Mouse (Mus musculus) mesoderm, embryonic 11.5 days (tissue): ENCODE measurements around the gene Gpr84.

ENCODE experiments used
- DNase-seq: peaks from one replicate; pipeline ENCODE4 v3.0.0-alpha.2; 2012; ENCODE audit warnings: low read depth, low spot score

Gene Gpr84

DNA sequence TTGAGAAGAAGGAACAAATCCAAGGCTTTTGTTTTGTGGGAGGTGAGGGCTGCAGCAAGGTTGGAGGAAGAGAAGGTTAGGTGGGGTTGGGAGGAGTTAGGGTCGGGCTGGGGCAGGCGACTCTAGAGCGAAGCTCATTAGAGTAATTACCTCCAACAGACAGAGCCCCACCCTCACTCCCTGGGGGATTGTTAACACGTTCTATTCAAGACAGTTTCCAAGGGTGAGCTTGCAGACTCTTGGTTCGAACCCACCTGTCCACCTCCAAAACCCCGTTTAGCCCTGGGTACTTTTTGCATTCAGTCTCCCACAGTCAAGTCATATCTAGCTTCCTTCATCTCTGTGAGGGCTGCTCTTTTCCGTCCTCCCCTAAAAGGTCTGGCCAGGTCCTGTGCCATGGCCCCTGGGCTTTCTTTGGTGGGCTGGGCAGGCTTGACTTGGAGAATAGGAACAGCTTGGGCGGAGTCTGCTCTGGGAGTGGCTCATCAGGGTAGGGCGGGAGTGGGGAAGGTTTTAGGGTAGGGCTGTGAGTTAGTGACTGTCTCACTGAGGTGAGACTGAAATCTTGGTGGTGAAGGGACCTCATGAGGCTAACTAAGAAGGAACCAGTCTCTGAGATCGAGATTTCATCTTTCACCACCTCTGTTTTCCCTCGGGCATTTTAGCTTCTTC is 26.7 kb upstream of the Gpr84 start:
- no peak for DNase-seq

GRCm38 (mm10) chr15:103335488-103336235 is 25.2 kb upstream of the Gpr84 start:
- no peak for DNase-seq

DNA sequence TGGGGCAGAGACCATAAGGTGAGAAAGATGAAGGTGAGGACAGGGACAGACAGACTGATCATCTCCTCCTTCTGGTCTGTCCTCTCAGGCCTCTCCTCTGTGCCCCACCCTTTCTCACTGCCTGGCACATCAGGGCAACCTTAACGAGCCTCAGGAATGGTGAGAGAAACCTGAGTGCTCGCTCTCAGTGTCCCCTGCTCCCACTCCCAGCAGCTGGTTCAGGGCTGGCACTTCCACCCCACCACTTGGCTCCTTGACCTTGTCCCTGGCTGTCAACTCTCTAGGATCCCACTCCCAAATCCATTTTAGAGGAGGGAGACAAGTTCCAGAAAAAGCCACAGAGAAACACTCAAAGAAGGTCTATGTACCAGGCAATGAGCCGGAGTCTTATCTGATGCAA is 24.6 kb upstream of the Gpr84 start:
- no peak for DNase-seq

DNA sequence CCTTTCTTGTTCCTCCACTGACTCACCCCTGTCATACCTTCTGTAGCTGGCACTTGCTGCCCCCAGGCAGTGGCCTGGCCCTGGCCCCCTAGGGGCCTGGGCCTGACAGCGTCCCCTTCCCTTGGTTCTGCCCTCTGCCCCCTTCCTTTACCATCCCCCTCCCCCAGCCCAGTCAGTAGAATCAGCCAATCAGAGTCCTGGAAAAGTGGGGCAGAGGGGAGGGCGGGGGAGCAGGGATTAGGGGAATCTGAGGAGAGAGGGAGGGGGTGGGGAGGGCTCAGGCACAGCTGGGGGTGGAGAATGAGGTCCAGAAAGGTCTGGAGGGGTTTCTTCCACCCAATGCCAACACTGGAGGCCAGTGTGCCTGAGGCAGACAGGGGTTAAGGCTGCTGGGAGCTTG is 23.8 kb upstream of the Gpr84 start:
- peak; percentile 46 for DNase-seq

GRCm38 (mm10) chr15:103333738-103334137 is 23.3 kb upstream of the Gpr84 start:
- no peak for DNase-seq

GRCm38 (mm10) chr15:103333081-103333615 is 22.7 kb upstream of the Gpr84 start:
- no peak for DNase-seq

GRCm38 (mm10) chr15:103323455-103324247 is 13.2 kb upstream of the Gpr84 start:
- peak; percentile 90 for DNase-seq

GRCm38 (mm10) chr15:103323070-103323454 is 12.7 kb upstream of the Gpr84 start:
- DNase-seq, result no peak

- DNase-seq, result no peak
Measured at GRCm38 (mm10) chr15:103322396-103322795, 12.0 kb upstream of the Gpr84 start.

- no peak for DNase-seq
Measured at GRCm38 (mm10) chr15:103321076-103321475, 10.7 kb upstream of the Gpr84 start.

DNA sequence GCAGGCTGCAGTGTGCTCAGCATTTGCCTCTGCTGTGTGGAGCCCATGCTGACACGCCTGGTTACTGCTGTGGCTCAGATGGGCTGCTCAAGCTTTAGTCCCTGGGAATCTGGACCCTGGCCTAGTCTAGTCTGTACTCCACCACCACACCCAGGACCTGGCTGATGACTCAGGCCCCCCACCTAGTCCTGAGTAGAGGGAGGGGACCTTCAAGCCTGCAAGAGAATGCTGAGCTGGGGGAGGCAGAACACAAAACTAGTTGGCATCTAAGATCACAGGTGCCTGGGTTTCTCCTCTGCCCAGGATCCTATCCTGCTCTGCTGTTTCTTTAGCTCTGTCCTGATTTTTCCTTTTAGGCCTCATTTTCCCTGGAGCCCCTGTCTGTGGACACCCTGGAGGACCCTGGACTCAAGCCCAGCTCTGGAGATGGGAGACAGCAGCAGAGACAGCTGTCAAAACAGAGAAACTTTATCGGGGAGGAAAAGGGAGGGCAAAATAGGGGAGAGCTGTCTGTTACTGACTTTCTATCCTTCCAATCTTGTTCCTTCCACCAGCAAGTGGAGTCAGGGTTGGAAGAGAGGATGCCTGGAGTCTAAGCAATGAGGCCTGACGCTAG is 7.9 kb upstream of the Gpr84 start:
- DNase-seq, result no peak

DNA sequence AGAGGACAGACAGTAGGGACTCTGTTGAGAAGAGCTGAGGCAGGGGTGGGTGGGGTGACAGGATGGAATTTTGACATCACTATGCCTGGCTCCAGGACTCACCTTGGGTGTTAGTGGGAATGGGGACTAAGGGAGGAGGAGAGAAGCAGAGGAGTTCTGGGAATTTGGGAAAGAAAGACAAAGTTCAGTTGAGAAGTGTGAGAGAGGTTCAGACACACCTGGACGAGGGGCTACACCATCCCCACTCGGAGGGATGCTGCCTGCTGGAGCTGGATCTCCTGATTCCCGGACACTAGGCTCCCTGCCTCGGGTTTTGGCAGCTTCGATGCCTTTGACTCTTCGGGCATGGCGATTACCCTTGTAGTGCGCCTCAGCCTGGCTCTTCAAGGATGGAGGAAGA is 7.3 kb upstream of the Gpr84 start:
- no peak for DNase-seq

DNA sequence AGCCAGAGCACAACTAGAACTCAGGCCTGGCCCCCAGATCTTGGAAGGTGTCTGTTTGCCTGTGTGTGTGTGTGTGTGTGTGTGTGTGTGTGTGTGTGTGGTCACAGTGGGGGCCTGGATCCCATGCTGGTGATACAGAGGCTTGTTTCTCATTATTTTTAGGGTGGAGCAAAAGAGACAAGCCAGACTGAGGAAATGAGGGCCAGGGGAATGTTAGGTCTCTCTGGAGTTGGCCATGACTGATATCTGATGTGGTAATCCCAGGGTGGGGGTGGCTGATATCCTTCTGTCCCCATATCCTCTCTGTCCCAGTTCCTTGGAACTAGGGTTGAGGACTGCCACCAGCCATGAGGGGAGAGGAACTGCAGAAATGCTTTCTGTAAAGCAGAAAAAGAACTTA is 6.7 kb upstream of the Gpr84 start:
- no peak for DNase-seq

DNA sequence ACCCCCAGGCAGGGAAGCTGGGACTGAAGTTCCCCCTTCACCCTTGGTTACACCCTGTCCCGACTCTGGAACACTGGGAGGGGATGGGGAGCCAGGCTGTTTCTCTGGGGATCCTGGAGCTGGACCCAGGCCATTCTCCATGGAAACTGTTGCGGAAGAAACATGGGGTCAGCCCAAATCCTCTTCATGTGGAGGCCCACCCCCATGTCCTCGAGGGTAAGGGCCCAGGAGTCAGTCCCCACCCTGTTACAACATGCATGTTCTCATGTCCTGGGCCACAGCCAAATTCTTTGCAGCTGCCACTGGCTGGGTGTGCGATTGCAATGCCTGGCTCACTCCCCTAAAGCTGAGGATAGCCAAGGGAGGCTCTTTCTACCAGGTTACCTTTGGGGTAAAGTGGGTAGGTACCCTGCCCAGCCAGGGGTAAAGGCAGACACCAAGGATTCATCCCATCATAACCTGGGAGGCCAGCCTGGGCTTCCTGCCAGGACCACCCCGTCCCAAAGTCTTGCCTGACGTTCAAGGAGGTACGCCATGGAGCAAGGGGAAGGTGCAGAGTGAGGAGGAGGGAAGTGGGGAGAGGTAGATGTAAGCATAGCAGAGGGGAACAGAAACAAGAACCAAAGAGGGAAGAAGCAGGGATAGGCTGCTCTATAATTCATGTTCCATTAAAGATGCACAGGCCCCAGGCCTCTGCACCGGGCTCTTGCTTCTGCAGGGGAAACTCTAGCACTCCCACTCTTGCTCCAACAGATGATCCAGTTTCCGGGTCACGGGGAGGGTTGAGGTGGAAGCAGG is 5.8 kb upstream of the Gpr84 start:
- no peak for DNase-seq

DNA sequence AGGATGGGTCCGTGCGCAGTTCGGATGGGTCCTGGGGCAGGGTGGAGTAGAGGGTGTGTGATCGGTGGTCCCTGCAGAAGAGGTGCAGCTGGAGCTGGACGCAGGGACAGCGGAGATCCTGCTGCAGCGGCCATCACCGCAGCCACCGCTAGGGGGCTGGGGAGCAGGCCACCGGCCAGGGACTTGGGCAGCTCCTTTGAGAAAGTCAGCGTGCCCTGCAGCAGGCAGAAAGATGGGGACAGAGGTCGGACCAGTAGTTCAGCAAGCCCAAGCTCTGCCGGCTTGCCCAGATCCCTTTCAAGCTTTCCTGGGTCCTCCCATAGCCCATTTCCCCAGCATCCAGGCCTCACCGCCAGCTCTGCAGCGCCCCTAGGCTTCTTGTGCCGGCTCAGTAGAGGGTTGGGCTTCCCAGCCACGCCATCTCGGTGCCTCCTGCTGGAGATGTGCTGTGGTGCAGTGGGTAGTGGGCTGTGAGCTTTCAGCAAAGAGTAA is 4.6 kb upstream of the Gpr84 start:
- DNase-seq, result peak; percentile 90

GRCm38 (mm10) chr15:103314181-103314580 is 3.8 kb upstream of the Gpr84 start:
- DNase-seq, result no peak

DNA sequence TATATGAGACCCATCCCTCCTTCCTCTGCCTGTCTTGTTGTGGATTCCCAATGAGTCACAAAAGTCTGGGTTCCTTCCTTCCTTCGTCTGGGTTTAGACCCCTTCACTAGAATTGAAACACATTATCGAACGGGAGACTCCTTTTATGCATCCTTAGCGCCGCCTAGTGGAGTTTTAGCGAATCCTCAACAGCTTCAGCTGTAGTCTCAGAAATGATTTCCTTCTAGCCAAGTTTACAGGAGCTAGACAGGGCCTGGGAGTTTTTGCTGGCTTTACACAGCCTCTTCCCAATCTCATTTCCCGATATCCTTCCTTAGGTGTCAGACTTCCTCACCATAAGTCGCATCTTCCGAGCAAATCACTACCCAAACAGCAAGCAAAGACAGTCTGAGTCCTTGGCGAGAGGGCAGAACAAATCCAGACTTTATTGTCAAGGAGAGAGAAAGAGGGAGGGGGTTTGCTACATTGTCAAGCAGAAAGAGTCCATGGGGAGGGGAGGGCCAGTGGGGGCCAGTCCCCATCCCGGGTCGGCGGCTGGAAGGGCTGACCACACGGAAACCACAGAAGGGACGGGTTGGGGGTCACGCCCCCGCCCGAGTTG is 3.2 kb upstream of the Gpr84 start:
- peak; percentile 84 for DNase-seq

GRCm38 (mm10) chr15:103308876-103309580 is 1.4 kb downstream of the Gpr84 start:
- DNase-seq, result no peak

- no peak for DNase-seq
Measured at GRCm38 (mm10) chr15:103308056-103308875, 2.1 kb downstream of the Gpr84 start.
